Mouse (Mus musculus) embryonic fibroblast, embryonic 13.5 days (primary cell): ENCODE measurements around the gene Lpar2.

Source experiments
- CTCF ChIP-seq: IDR thresholded peaks from 2 replicates; pipeline ENCODE4 v1.5.1; 2011; ENCODE audit warnings: mild to moderate bottlenecking, control low read depth, low read length, moderate library complexity, borderline replicate concordance; ENCODE audit not compliant: insufficient read depth
- POLR2A ChIP-seq: IDR thresholded peaks from 2 replicates; pipeline ENCODE4 v1.6.1; 2011; ENCODE audit warnings: low read depth, mild to moderate bottlenecking, control low read depth, low read length, moderate library complexity

DNA sequence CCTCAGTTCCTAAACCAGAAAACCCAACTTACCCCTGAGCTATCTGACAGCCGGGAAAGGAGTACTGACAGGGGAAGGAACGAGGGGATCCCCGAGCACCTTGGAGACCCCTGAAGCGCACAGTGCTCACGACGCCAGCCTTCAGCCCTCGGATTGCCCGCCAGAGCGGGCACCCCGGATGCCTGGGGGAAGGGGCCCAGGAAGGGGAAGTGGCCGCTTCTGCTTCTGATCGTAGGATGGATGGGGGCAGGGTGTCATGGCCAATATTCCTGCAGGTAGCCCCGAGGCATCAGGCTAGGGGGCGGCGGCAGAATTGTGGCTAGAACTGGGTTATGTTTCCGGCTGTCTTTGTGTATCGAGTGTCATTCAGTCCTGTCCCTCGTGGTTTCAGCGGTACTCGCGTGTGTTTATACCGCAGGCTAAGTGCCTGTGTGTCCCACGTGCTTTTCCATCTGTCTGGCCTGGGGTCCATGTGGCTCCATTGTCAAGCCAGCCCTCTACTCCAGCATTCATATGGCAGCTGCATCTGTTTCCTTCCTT lies 13.3 kb upstream of the Lpar2 start:
- TF ChIP-seq CTCF: no peak
- TF ChIP-seq POLR2A: no peak
